Mouse (Mus musculus): ENCODE results near the gene Slc29a1.

The Slc29a1 gene

GRCm38 (mm10) chr17:45612008-45612407 lies 12.6 kb upstream of the Slc29a1 start:
- no peak for DNase-seq (ENCODE audit: low spot score)

DNA sequence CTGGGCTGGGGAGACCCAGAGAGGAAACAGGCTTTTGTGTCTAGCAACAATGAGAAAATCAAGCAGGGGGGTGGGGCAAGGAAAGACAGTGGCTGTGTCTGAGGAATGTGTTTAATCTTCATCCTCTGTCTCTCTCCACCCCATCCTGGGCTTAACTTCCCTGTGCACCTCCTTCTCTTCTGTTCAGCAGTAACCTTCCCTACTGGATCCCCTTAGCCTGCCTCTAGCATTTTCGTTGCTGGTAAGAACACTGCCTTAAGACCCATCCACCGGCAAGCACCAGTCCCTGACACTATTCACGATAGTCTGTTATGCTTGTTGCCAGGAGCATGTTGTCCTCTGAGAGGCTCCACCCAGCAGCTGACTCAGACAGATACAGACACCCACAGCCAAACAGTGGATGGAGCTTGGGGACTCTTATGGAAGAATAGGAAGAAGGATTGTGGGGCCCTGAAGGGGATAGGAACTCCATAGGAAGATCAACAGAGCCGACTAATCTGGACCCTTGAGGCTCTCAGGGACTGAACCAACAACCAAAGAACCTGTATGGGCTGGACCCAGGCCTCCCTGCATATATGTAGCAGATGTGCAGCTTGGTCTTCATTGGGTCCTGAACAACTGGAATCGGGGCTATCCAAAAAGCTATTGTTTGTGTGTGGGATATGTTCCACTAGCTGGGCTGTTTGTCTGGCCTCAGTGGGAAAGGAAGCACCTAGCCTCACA lies 10.9 kb upstream of the Slc29a1 start:
- no peak for DNase-seq (ENCODE audit: low spot score)

DNA sequence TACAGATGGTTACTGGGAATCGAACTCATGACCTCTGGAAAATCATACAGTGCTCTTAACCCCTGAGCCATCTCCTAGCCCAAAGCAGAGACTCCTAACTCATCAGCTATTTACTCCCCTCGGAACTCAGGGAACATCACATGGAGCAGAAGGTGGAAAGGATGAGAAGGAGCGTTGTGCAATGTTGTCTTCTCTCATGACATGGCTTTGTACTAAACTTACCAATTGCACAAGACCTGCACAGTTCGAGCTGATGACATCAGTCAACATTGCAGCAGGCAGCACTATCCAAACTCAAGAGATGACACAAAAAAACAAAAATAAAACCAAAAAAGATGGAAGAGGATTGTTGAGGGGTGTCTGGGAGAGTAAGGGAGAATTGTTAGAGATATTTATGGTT lies 9.0 kb upstream of the Slc29a1 start:
- DNase-seq (ENCODE audit: low spot score): no peak

DNA sequence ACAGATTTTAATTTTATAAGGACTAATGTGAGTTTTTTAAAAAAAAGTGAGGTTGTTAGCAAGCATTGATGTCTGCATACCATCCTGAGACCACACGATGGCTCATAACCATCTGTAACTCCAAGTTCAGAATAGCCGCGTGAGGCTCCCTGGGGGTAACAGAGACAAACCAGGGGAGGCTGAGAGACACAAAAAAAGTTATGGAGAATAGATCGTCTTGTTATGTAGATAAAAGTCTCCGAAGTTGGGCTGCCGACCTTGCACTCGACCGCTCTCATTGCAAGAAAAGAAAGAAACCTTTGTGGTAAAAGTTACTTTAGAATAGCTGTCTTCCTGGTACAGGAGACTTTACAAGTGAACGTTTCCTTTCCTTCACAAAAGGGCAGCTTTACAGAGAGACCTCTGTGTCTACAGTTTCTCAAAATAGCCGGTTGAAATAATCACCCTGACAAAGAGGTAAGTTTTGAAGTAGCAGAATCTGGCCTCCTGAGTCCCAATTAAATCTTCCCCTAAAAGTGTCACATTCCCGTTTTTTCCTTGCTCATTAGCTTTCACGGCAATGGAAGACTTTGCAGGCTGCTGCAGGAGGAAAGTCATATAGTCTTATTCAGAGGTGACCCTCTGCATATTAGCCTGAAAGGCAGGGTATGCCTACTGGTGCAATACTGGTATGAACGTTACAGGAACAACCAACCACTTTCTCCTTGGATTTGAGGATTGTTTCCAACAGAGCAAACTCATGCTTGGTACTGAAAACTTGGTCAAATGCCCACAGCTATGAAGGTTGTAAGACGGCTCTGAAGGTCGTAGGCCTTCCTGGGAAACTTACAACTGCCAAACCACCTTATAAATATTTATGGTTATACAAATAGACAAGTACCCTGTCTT lies 7.8 kb upstream of the Slc29a1 start:
- no peak for DNase-seq (ENCODE audit: low spot score)

DNA sequence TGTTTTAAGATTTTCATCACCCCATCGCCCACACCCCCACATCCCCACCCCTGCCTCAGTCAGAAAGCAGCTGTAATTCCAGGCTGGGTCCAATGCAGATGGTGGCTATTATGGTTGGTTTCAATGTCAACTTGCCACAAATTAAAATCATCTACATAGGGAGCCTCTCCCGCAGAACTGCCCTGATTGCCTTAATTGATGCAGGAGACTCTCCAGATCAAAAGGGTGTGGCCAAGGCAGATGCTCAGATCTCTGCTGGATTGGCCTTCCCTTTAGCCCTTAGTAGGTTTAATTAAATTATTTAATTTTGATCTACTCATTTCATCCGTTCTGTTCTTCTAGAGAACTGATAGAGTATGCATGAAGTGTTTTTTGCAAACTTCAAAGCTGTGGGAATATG lies 3.6 kb upstream of the Slc29a1 start:
- DNase-seq (ENCODE audit: low spot score): no peak

GRCm38 (mm10) chr17:45601877-45602304 lies 2.5 kb upstream of the Slc29a1 start, which contains the start of gene Mymx:
Mymx (minus strand) TSS chr17:45602102.
- no peak for DNase-seq (ENCODE audit: low spot score)

DNA sequence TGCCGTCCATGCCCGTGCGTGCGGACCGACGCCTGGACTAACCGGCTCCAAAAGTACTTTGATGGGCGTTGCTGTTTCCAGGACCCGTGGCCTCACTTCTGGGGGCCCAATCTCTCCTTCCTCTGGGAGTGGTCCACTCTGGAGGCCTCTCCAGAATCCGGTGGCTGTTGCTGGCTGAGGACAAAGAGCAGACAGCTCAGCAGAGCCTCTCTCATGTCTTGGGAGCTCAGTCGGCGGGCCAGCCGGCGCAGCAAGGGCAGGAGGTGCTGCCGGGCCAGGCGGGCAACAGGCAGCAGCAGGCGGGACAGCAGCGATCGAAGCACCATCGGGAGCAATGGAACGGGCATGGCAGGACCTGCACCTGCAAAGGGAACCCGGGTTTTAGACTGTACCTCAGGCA lies 1.9 kb upstream of the Slc29a1 start:
- DNase-seq (ENCODE audit: low spot score): no peak

- DNase-seq (ENCODE audit: low spot score): no peak
Measured at GRCm38 (mm10) chr17:45600267-45600666, 861 bp upstream of the Slc29a1 start.

- no peak for DNase-seq (ENCODE audit: low spot score)
Measured at GRCm38 (mm10) chr17:45598891-45599290, 515 bp downstream of the Slc29a1 start.

GRCm38 (mm10) chr17:45598376-45598775 lies 1.0 kb downstream of the Slc29a1 start:
- no peak for DNase-seq (ENCODE audit: low spot score)

DNA sequence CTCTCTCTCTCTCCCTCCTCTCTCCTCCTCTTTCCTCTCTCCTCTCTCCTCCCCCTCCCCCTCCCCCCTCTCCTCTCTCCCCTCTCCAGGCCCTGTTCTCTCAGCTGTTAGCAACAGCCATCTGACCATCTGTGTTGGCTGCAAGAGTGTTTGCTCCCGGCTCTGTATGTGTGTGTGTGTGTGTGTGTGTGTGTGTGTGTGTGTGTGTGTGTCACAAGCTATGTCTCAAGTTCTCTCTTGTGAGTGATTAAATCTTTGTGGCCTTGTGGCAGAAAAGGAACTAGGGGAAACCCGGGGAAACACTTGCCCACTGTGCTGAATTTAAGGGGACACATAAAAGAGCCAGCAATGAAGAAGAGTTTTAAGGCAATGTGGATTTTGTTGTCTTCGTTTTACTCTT lies 1.6 kb downstream of the Slc29a1 start:
- no peak for DNase-seq (ENCODE audit: low spot score)

DNA sequence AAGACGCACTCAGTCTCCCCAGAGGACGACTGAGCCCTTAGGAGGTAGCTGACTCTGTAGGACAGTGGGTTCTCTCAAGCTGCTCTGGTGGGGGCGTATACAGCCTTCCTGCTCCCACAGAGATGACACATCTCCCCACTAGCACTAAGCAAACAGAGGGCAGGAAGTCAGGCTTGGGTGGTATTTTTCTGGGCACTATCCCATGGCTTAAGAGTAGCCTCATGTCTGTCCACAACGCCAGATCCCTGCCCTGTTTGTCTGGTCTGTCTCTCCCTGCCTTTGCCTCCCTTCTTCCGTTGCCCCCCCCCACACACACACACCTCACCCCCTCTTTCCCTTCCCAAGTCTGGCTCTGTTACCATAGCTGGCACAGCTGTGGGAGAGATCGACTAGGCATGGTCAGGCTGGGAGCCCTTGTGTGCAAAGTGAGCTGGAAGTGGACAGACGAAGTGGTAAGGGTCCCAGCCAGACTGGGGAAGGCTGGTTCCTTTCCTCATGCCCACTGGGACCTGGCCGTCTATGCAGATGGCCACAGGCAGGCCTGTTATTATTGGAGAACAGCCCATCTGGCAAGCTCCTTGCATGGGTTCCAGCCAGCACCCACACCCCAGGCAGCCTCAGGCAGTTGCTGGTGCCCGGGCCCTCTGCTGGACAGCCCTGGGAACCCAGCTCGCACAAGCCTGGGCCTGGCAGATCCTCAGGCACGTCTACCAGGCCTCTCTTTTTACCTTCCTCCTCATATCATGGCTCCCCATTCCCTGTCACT lies 2.6 kb downstream of the Slc29a1 start:
- DNase-seq (ENCODE audit: low spot score): peak; percentile 51

GRCm38 (mm10) chr17:45595736-45596390 lies 3.5 kb downstream of the Slc29a1 start:
- DNase-seq (ENCODE audit: low spot score): no peak

DNA sequence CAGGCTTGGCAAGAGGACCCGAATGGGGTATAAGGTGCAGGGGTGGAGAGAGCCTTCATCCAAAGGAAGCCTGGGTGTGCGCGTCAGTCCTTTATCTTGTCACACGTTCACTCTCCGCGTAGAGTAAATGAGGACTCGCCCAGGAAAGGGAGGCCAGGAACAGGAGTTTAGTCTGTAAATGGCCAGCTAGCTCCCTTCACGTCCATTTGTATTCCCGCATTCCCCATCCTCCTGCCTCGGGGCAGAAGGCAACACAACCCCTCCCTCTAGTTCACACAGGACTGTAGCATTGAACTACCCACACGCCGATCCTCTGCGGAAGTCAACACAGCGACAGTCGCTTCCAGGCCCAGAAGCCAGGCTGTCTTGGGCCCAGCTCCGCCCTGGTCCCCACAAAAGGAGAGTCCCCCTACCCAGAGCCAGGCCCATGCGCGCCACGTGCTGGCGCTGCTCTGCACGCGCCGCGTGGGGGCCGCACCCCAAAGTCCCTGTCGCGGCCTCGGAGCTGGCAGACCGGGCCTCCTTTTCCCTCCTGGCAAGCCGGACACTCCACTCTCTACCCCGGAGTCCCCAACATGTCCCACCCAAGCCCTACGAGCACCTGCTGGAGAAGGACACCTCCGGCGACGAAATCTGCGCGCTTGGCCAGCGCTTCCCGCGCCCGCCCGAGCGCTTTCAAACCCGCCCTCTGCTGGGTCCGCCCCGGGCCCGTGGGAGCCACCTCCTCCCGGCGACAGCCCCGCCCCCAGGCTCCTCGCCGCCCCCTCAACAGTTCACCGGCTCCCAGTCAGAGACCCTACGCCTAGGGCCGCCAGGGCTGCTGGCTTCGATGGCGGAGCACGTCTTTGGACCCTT lies 4.3 kb downstream of the Slc29a1 start:
- peak; percentile 67 for DNase-seq (ENCODE audit: low spot score)

GRCm38 (mm10) chr17:45594195-45594594 lies 5.2 kb downstream of the Slc29a1 start:
- DNase-seq (ENCODE audit: low spot score): no peak

- DNase-seq (ENCODE audit: low spot score): peak; percentile 59
Measured at GRCm38 (mm10) chr17:45593479-45593878, 5.9 kb downstream of the Slc29a1 start.

GRCm38 (mm10) chr17:45592606-45593431 lies 6.6 kb downstream of the Slc29a1 start:
- no peak for DNase-seq (ENCODE audit: low spot score)

DNA sequence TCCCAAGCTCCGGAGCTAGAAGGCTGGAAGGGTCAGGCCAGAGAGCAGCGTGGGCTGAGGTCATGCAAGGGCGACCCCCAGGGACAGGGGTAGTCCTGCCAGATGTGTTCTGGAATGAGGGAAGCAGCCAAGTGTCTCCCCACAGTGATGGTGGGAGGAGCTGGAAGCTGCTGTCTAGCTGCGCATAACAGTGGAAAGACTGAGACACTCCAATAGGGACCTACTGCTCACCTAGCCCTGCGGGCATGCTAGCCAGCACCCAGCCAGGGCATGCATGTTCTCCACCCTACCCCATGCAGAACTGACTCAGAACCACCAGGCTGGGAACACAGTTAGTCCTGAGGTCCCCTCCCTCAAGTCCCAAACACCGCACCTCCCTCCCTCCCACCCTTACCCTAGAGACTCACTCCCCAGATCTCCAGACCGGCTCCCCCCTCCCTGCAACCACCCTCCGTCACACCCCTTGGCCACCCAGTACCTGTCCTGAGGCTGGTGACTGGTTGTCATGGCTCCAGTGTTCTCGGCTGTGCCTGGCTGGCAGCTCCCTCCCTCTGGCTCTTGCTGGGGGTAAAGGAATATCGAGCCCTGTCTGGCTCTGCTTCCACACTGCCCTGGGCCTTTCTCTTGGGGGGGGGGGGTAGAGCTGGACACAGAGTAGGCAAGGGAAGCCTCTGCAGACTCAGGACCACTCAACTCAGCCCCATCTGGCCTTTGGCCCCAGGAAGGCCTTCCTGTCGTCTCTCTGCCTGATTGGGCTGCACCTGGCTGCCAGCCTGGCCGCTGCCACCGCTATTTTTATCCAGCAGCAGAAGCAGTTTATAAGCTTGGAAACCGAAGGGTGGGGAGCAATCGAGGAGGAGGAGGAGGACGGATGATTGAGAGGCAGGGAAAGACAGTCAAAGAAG lies 7.5 kb downstream of the Slc29a1 start:
- peak; percentile 0 for DNase-seq (ENCODE audit: low spot score)

- no peak for DNase-seq (ENCODE audit: low spot score)
Measured at GRCm38 (mm10) chr17:45590410-45590809, 9.0 kb downstream of the Slc29a1 start.
